In the genomic region with DNA sequence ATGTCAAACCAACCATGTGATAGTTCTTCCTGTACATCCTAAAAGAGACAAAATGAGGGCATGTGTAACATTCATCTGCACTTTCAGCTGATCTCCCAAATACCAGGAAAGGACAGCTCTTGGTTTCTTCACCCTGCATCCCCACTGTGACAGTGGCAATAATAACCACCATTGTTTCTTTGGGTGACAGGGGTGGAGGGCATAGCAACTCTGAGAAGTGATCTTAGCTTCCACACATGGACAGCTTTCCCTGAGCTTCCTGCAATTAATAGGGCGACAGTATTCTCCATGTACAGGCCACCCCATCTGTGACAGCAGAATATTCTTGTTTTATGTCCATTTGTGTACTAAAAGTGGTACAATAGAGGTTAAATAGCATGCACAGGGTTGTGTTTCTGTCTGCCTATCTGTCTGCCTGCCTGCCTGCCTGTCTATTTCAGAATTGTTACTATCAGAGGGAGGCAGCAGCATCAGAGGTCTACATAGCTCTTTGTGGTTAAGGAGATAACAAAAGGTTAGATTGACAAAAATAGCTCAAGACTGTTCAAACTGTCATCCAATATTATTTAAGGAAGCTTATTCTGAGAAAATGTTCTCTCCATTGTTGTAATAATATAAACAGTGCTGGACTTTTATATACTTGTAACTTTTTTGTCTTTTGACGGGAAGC, we compare ENCODE assay signal across 34 mouse cellular contexts.
DNase-seq lines count a peak whose midpoint lies in the region; ATAC-seq and TF ChIP-seq lines count a peak whose summit lies in the region.
"Had no signal": no experiment of that assay in that cellular context is flagged by ENCODE, and none has a peak within 500 bp of the region (broad histone marks: within the 10 kb centered on the region; RNA-seq: fewer than 3 reads in every experiment).

No protein-coding gene starts in this region.

- H3K27me3 ChIP-seq in liver, embryonic 11.5 days (replicated peaks; ENCODE audit: control insufficient read depth, insufficient read depth, low read length) = no peaks in the 10 kb centered on the region
- no peaks in the 10 kb centered on the region for H3K27me3 ChIP-seq in liver, embryonic 16.5 days (ENCODE audit: control insufficient read depth, insufficient read depth, low read depth, low read length)
- no peaks in the 10 kb centered on the region for H3K27me3 ChIP-seq in myocyte (ENCODE audit: control insufficient read depth, insufficient read depth, insufficient read length)
- H3K27me3 ChIP-seq: forebrain, embryonic 12.5 days; heart, embryonic 15.5 days; hindbrain, embryonic 12.5 days; intestine, embryonic 15.5 days; limb, embryonic 15.5 days; lung, embryonic 15.5 days; megakaryocyte, embryonic 14.5 days; midbrain, embryonic 13.5 days; neural tube, embryonic 15.5 days; stomach, embryonic 15.5 days had no signal

- no peak overlapping the region for H3K4me3 ChIP-seq in liver, embryonic 11.5 days (ENCODE audit: low read depth, low read length)
- H3K4me3 ChIP-seq in liver, embryonic 16.5 days (ENCODE audit: low read depth, low read length) = no peak overlapping the region
- no peak overlapping the region for H3K4me3 ChIP-seq in myocyte
- H3K4me3 ChIP-seq: erythroblast, embryonic 14.5 days; forebrain, embryonic 12.5 days; heart, embryonic 10.5 days; heart, embryonic 15.5 days; hindbrain, embryonic 12.5 days; intestine, embryonic 15.5 days; limb, embryonic 10.5 days; limb, embryonic 15.5 days; lung, embryonic 15.5 days; megakaryocyte, embryonic 14.5 days; midbrain, embryonic 13.5 days; neural tube, embryonic 15.5 days; stomach, embryonic 15.5 days had no signal

- H3K27ac ChIP-seq in liver, embryonic 11.5 days (ENCODE audit: low read depth, low read length) = peak overlapping the region; percentile 34; the same call in 1 of the 2 replicates
- no peak overlapping the region for H3K27ac ChIP-seq in liver, embryonic 16.5 days (ENCODE audit: low read length)
- H3K27ac ChIP-seq: forebrain, embryonic 12.5 days; heart, embryonic 10.5 days; heart, embryonic 15.5 days; hindbrain, embryonic 12.5 days; hindbrain, postnatal 0 days; intestine, embryonic 15.5 days; kidney, postnatal 0 days; limb, embryonic 10.5 days; limb, embryonic 15.5 days; lung, embryonic 15.5 days; midbrain, embryonic 13.5 days; neural tube, embryonic 15.5 days; stomach, embryonic 15.5 days had no signal

- H3K79me2 ChIP-seq in myocyte (ENCODE audit: control insufficient read depth, insufficient read depth) = no peaks in the 10 kb centered on the region

- DNase-seq in liver, embryonic 11.5 days (ENCODE audit: low spot score) = no peak
- no peak for DNase-seq in liver
- no peak for DNase-seq in thymus, postnatal 14 days
- DNase-seq in left cerebral cortex, adult 9 months (ENCODE audit: low spot score in 2 of 2) = no peak
- DNase-seq in natural killer cell, adult 2 months (ENCODE audit: low spot score in 2 of 2) = no peak
- DNase-seq: adrenal gland, adult 2 months; cerebellum, adult 11-12 months; cerebellum, postnatal 10 days; forebrain, postnatal 0 days; gastrocnemius, postnatal 14 days; heart, adult 11 months; kidney, adult 2 months; layer of hippocampus, postnatal 36 days; right cerebral cortex, postnatal 25 days; thymus, postnatal 25 days had no signal

- no peak overlapping the region for H3K9ac ChIP-seq in liver, embryonic 11.5 days (ENCODE audit: low read depth, low read length)
- no peak overlapping the region for H3K9ac ChIP-seq in liver, embryonic 16.5 days (ENCODE audit: low read depth, low read length)
- H3K9ac ChIP-seq: forebrain, embryonic 12.5 days; forebrain, postnatal 0 days; heart, embryonic 15.5 days; hindbrain, embryonic 12.5 days; intestine, embryonic 15.5 days; limb, embryonic 15.5 days; lung, embryonic 15.5 days; midbrain, embryonic 13.5 days; neural tube, embryonic 15.5 days; stomach, embryonic 15.5 days had no signal

- WGBS in liver, embryonic 11.5 days = 56% methylated on average over 2 of the region's 2 CpGs
- WGBS in liver, embryonic 16.5 days (ENCODE audit: insufficient replicate concordance) = 36% methylated on average over 2 of the region's 2 CpGs

- H3K36me3 ChIP-seq in liver, embryonic 11.5 days (ENCODE audit: control insufficient read depth, insufficient read depth, low read length) = no peaks in the 10 kb centered on the region
- no peaks in the 10 kb centered on the region for H3K36me3 ChIP-seq in liver, embryonic 16.5 days (ENCODE audit: control insufficient read depth, insufficient read depth)
- H3K36me3 ChIP-seq in myocyte (ENCODE audit: control insufficient read depth, insufficient read depth) = no peaks in the 10 kb centered on the region
- H3K36me3 ChIP-seq: forebrain, embryonic 12.5 days; G1E; heart, embryonic 10.5 days; heart, embryonic 15.5 days; hindbrain, embryonic 12.5 days; intestine, embryonic 15.5 days; limb, embryonic 10.5 days; limb, embryonic 15.5 days; lung, embryonic 15.5 days; midbrain, embryonic 13.5 days; neural tube, embryonic 15.5 days; stomach, embryonic 15.5 days had no signal

- no peak overlapping the region for H3ac ChIP-seq in myocyte (ENCODE audit: control insufficient read depth, insufficient read length)

- ATAC-seq in liver, embryonic 11.5 days (replicated peaks; ENCODE audit: low FRiP score) = peak; percentile 95
- ATAC-seq in erythroid progenitor cell, adult 5-6 weeks (replicated peaks; ENCODE audit: low FRiP score, poor library complexity, severe bottlenecking) = 0 out of 2 replicates have a peak, but pooled peaks have one; percentile 46
- ATAC-seq in liver, embryonic 16.5 days (ENCODE audit: low read depth) = peak; percentile 59; the same call in 1 of the 2 replicates
- ATAC-seq: forebrain, postnatal 0 days; hindbrain, postnatal 0 days; intestine, embryonic 15.5 days; midbrain, embryonic 13.5 days had no signal

- no peak overlapping the region for H3K4me2 ChIP-seq in liver, embryonic 11.5 days
- H3K4me2 ChIP-seq in liver, embryonic 16.5 days (ENCODE audit: low read depth, low read length) = no peak overlapping the region
- peak overlapping the region; percentile 58 for H3K4me2 ChIP-seq in myocyte (ENCODE audit: low read depth)
- H3K4me2 ChIP-seq: forebrain, embryonic 12.5 days; heart, embryonic 15.5 days; hindbrain, embryonic 12.5 days; intestine, embryonic 15.5 days; limb, embryonic 15.5 days; lung, embryonic 15.5 days; midbrain, embryonic 13.5 days; neural tube, embryonic 15.5 days; stomach, embryonic 15.5 days had no signal

- no peak for TF ChIP-seq POLR2A in myocyte (IDR thresholded peaks at IDR 0.05; ENCODE audit: insufficient read length, low read depth)

- no peaks in the 10 kb centered on the region for H3K9me3 ChIP-seq in liver, embryonic 11.5 days (ENCODE audit: control insufficient read depth, low read length)
- no peaks in the 10 kb centered on the region for H3K9me3 ChIP-seq in liver, embryonic 16.5 days (replicated peaks; ENCODE audit: control insufficient read depth, low read length)
- H3K9me3 ChIP-seq: forebrain, embryonic 12.5 days; G1E; heart, embryonic 10.5 days; heart, embryonic 15.5 days; hindbrain, embryonic 12.5 days; intestine, embryonic 15.5 days; limb, embryonic 10.5 days; limb, embryonic 15.5 days; lung, embryonic 15.5 days; megakaryocyte, embryonic 14.5 days; midbrain, embryonic 13.5 days; neural tube, embryonic 15.5 days; stomach, embryonic 15.5 days had no signal

- peaks cover 6% of the 10 kb centered on the region; the same call in 1 of the 2 replicates for H3K4me1 ChIP-seq in liver, embryonic 11.5 days (replicated peaks; ENCODE audit: control insufficient read depth, insufficient read depth, low read length)
- no peaks in the 10 kb centered on the region for H3K4me1 ChIP-seq in liver, embryonic 16.5 days (ENCODE audit: control insufficient read depth, low read depth, low read length)
- H3K4me1 ChIP-seq: hindbrain, embryonic 12.5 days; intestine, embryonic 15.5 days; limb, embryonic 10.5 days; limb, embryonic 15.5 days; lung, embryonic 15.5 days; midbrain, embryonic 13.5 days; neural tube, embryonic 15.5 days; stomach, embryonic 15.5 days had no signal

TF ChIP-seq in myocyte, 11 proteins besides CTCF, POLR2A, EP300 and RAD21:
- TF ChIP-seq TCF12 (IDR thresholded peaks at IDR 0.05; ENCODE audit: insufficient read depth, poor library complexity, severe bottlenecking) = no peak
- no peak for TF ChIP-seq REST (IDR thresholded peaks at IDR 0.05; ENCODE audit: insufficient read depth, insufficient read length)
- TF ChIP-seq MYOD1 (IDR thresholded peaks at IDR 0.05; ENCODE audit: control insufficient read depth in 1 of 3, insufficient read length in 2 of 3, low read depth in 2 of 3) = no peak
- no peak for TF ChIP-seq CEBPB (IDR thresholded peaks at IDR 0.05; ENCODE audit: insufficient read depth, poor library complexity, severe bottlenecking)
- no peak for TF ChIP-seq POLR2AphosphoS2 (IDR thresholded peaks at IDR 0.05; ENCODE audit: insufficient read length, low read depth)
- TF ChIP-seq MAX (IDR thresholded peaks at IDR 0.05; ENCODE audit: low read depth) = no peak
- no peak for TF ChIP-seq MYOG (IDR thresholded peaks at IDR 0.05; ENCODE audit: control insufficient read depth in 1 of 3, insufficient read depth in 1 of 3, insufficient read length in 2 of 3, low read depth in 2 of 3)
- TF ChIP-seq E2F4 (IDR thresholded peaks at IDR 0.05; ENCODE audit: insufficient read depth) = no peak
- TF ChIP-seq TCF3 (IDR thresholded peaks at IDR 0.05; ENCODE audit: insufficient read length, low read depth) = no peak
- TF ChIP-seq SRF (IDR thresholded peaks at IDR 0.05; ENCODE audit: control insufficient read depth, insufficient read length, low read depth) = no peak
- no peak for TF ChIP-seq USF1 (IDR thresholded peaks at IDR 0.05; ENCODE audit: low read depth)
